Mouse (Mus musculus): ENCODE data around the gene Lepr. TPM values are rescaled to one million over a fixed set of nuclear protein-coding genes. Genes with fewer than 3 reads are reported as not detected.

Lepr gene
- 4.5 and 4.9 TPM in 2 replicates for polyA plus RNA-seq (2015; fragmentation: Nextera tagmentation; extraction: Ambion mirVana)

- no peak for TF ChIP-seq EP300 (optimal IDR thresholded peaks at IDR 0.05)
- no peak for TF ChIP-seq CTCF (IDR thresholded peaks at IDR 0.05; ENCODE audit: low read depth)
- peak within 1 kb of the TSS; percentile 48; the same call in 1 of the 2 replicates for H3K9ac ChIP-seq (ENCODE audit: low read length)
- H3K27me3 ChIP-seq (ENCODE audit: control insufficient read depth, insufficient read depth, low read length): no peaks in the 10 kb centered on the region
- H3K4me3 ChIP-seq (ENCODE audit: low read depth, low read length): peak within 1 kb of the TSS; percentile 47
- DNase-seq (ENCODE audit: low spot score): peak; percentile 18
- H3K9me3 ChIP-seq (ENCODE audit: control insufficient read depth, low read length): no peaks in the 10 kb centered on the region
- no peaks in the 10 kb centered on the region for H3K36me3 ChIP-seq (ENCODE audit: control insufficient read depth, insufficient read depth, low read length)
- peak within 1 kb of the TSS; percentile 78 for H3K4me2 ChIP-seq (replicated peaks; ENCODE audit: low read depth)
- H3K4me1 ChIP-seq (replicated peaks; ENCODE audit: control insufficient read depth, insufficient read depth): no peaks in the 10 kb centered on the region
- 1% methylated on average over 50 of the region's 50 CpGs for WGBS
- peak; percentile 38; the same call in 1 of the 2 replicates for ATAC-seq (ENCODE audit: low FRiP score, low TSS enrichment)
- H3K27ac ChIP-seq (replicated peaks): peak within 1 kb of the TSS; percentile 18; the same call in 1 of the 2 replicates
These were observed at the start of gene Lepr for GRCm38 (mm10) chr4:101717367-101718121. Gene Lepr, plus strand, starts transcription at chr4:101717404.

- ATAC-seq (ENCODE audit: low FRiP score, low TSS enrichment) (peak; percentile 64), DNase-seq (ENCODE audit: low spot score) (peak; percentile 41)
- TF ChIP-seq EP300 (optimal IDR thresholded peaks at IDR 0.05) (no peak), CTCF (IDR thresholded peaks at IDR 0.05; ENCODE audit: low read depth) (no peak)
- Histone ChIP-seq H3K4me3 (ENCODE audit: low read depth, low read length) (no peak overlapping the region), H3K27ac (replicated peaks) (no peak overlapping the region), H3K27me3 (ENCODE audit: control insufficient read depth, insufficient read depth, low read length) (no peaks in the 10 kb centered on the region), H3K4me2 (replicated peaks; ENCODE audit: low read depth) (no peak overlapping the region), H3K36me3 (ENCODE audit: control insufficient read depth, insufficient read depth, low read length) (no peaks in the 10 kb centered on the region), H3K9ac (ENCODE audit: low read length) (no peak overlapping the region), H3K4me1 (replicated peaks; ENCODE audit: control insufficient read depth, insufficient read depth) (no peaks in the 10 kb centered on the region), H3K9me3 (ENCODE audit: control insufficient read depth, low read length) (0 out of 2 replicates have a peak, but pooled peaks cover 2% of the 10 kb centered on the region)
- 63% methylated on average over 5 of the region's 5 CpGs for WGBS
These were observed 48.0 kb upstream of the Lepr start for GRCm38 (mm10) chr4:101669161-101669560.

GRCm38 (mm10) chr4:101669811-101670210 lies 47.4 kb upstream of the Lepr start:
- Histone ChIP-seq H3K27me3 (ENCODE audit: control insufficient read depth, insufficient read depth, low read length) (no peaks in the 10 kb centered on the region), H3K9ac (ENCODE audit: low read length) (no peak overlapping the region), H3K4me2 (replicated peaks; ENCODE audit: low read depth) (no peak overlapping the region), H3K9me3 (ENCODE audit: control insufficient read depth, low read length) (0 out of 2 replicates have a peak, but pooled peaks cover 2% of the 10 kb centered on the region), H3K4me1 (replicated peaks; ENCODE audit: control insufficient read depth, insufficient read depth) (no peaks in the 10 kb centered on the region), H3K27ac (replicated peaks) (no peak overlapping the region), H3K36me3 (ENCODE audit: control insufficient read depth, insufficient read depth, low read length) (no peaks in the 10 kb centered on the region), H3K4me3 (ENCODE audit: low read depth, low read length) (no peak overlapping the region)
- DNase-seq (ENCODE audit: low spot score) (no peak), ATAC-seq (ENCODE audit: low FRiP score, low TSS enrichment) (peak; percentile 59)
- WGBS: 57% methylated on average over 5 of the region's 5 CpGs
- no peak for TF ChIP-seq EP300 (optimal IDR thresholded peaks at IDR 0.05)
- no peak for TF ChIP-seq CTCF (IDR thresholded peaks at IDR 0.05; ENCODE audit: low read depth)

GRCm38 (mm10) chr4:101674790-101675189 lies 42.4 kb upstream of the Lepr start:
- Histone ChIP-seq H3K27ac (replicated peaks) (peak overlapping the region; percentile 50), H3K4me2 (replicated peaks; ENCODE audit: low read depth) (no peak overlapping the region), H3K9me3 (ENCODE audit: control insufficient read depth, low read length) (no peaks in the 10 kb centered on the region), H3K36me3 (ENCODE audit: control insufficient read depth, insufficient read depth, low read length) (no peaks in the 10 kb centered on the region), H3K4me3 (ENCODE audit: low read depth, low read length) (no peak overlapping the region), H3K9ac (ENCODE audit: low read length) (no peak overlapping the region), H3K4me1 (replicated peaks; ENCODE audit: control insufficient read depth, insufficient read depth) (no peaks in the 10 kb centered on the region), H3K27me3 (ENCODE audit: control insufficient read depth, insufficient read depth, low read length) (no peaks in the 10 kb centered on the region)
- ATAC-seq (ENCODE audit: low FRiP score, low TSS enrichment) (peak; percentile 98), DNase-seq (ENCODE audit: low spot score) (peak; percentile 67)
- TF ChIP-seq EP300 (optimal IDR thresholded peaks at IDR 0.05) (no peak), CTCF (IDR thresholded peaks at IDR 0.05; ENCODE audit: low read depth) (no peak)
- WGBS: 55% methylated on average over 5 of the region's 5 CpGs

- no peak for ATAC-seq (ENCODE audit: low FRiP score, low TSS enrichment)
- 26% methylated on average over 4 of the region's 4 CpGs for WGBS
These were observed 41.5 kb upstream of the Lepr start for GRCm38 (mm10) chr4:101675726-101676125.

GRCm38 (mm10) chr4:101682620-101683019 lies 34.6 kb upstream of the Lepr start:
- no peak for TF ChIP-seq CTCF (IDR thresholded peaks at IDR 0.05; ENCODE audit: low read depth)
- TF ChIP-seq EP300 (optimal IDR thresholded peaks at IDR 0.05): no peak
- no peak for DNase-seq (ENCODE audit: low spot score)

More at GRCm38 (mm10) chr4:101675726-101676125, 41.5 kb upstream of the Lepr start:
- Histone ChIP-seq H3K36me3 (ENCODE audit: control insufficient read depth, insufficient read depth, low read length) (no peaks in the 10 kb centered on the region), H3K4me1 (replicated peaks; ENCODE audit: control insufficient read depth, insufficient read depth) (no peaks in the 10 kb centered on the region), H3K27ac (replicated peaks) (no peak overlapping the region; the same call in 1 of the 2 replicates), H3K9ac (ENCODE audit: low read length) (no peak overlapping the region), H3K4me3 (ENCODE audit: low read depth, low read length) (no peak overlapping the region), H3K27me3 (ENCODE audit: control insufficient read depth, insufficient read depth, low read length) (no peaks in the 10 kb centered on the region), H3K9me3 (ENCODE audit: control insufficient read depth, low read length) (no peaks in the 10 kb centered on the region), H3K4me2 (replicated peaks; ENCODE audit: low read depth) (no peak overlapping the region)
- DNase-seq (ENCODE audit: low spot score): no peak
- TF ChIP-seq EP300 (optimal IDR thresholded peaks at IDR 0.05): no peak
- TF ChIP-seq CTCF (IDR thresholded peaks at IDR 0.05; ENCODE audit: low read depth): no peak

More at GRCm38 (mm10) chr4:101682620-101683019, 34.6 kb upstream of the Lepr start:
- no peak overlapping the region for H3K4me3 ChIP-seq (ENCODE audit: low read depth, low read length)
- 86% methylated on average over 4 of the region's 4 CpGs for WGBS
- H3K4me2 ChIP-seq (replicated peaks; ENCODE audit: low read depth): no peak overlapping the region
- no peak for ATAC-seq (ENCODE audit: low FRiP score, low TSS enrichment)
- H3K27me3 ChIP-seq (ENCODE audit: control insufficient read depth, insufficient read depth, low read length): no peaks in the 10 kb centered on the region
- no peaks in the 10 kb centered on the region for H3K36me3 ChIP-seq (ENCODE audit: control insufficient read depth, insufficient read depth, low read length)
- no peaks in the 10 kb centered on the region for H3K4me1 ChIP-seq (replicated peaks; ENCODE audit: control insufficient read depth, insufficient read depth)
- H3K9ac ChIP-seq (ENCODE audit: low read length): no peak overlapping the region
- H3K27ac ChIP-seq (replicated peaks): no peak overlapping the region
- no peaks in the 10 kb centered on the region for H3K9me3 ChIP-seq (ENCODE audit: control insufficient read depth, low read length)
